Mouse (Mus musculus) spleen, adult 18-20 months (tissue): ENCODE measurements around the gene Clec11a.

ENCODE experiments used
- DNase-seq, 2 experiments: peaks; one replicate each; pipeline ENCODE4 v3.0.0; 2022; ENCODE audit warnings: mixed read lengths in 2 of 2

Gene Clec11a

GRCm38 (mm10) chr7:44276461-44277249 lies 30.0 kb downstream of the Clec11a start:
- no peak for DNase-seq

- DNase-seq, result no peak
Measured at GRCm38 (mm10) chr7:44275546-44275945, 31.2 kb downstream of the Clec11a start.

GRCm38 (mm10) chr7:44274096-44274495 lies 32.6 kb downstream of the Clec11a start:
- DNase-seq, result no peak

- DNase-seq, result no peak
Measured at GRCm38 (mm10) chr7:44273446-44273845, 33.3 kb downstream of the Clec11a start.

GRCm38 (mm10) chr7:44272546-44272945 lies 34.2 kb downstream of the Clec11a start:
- no peak for DNase-seq

- no peak for DNase-seq
Measured at GRCm38 (mm10) chr7:44271309-44271708, 35.4 kb downstream of the Clec11a start.

- no peak for DNase-seq
Measured at GRCm38 (mm10) chr7:44269397-44269796, 37.3 kb downstream of the Clec11a start.

GRCm38 (mm10) chr7:44268117-44268516 lies 38.6 kb downstream of the Clec11a start:
- DNase-seq, result no peak

GRCm38 (mm10) chr7:44262791-44263643 lies 43.7 kb downstream of the Clec11a start:
- peak; percentile 80 to 96 for DNase-seq

- no peak for DNase-seq
Measured at GRCm38 (mm10) chr7:44261147-44261546, 45.6 kb downstream of the Clec11a start, which contains the start of gene Gm15517. Gene Gm15517 (plus strand): TSS chr7:44261447.

- DNase-seq, result no peak
Measured at GRCm38 (mm10) chr7:44260410-44260809, 46.3 kb downstream of the Clec11a start.

GRCm38 (mm10) chr7:44257278-44257677 lies 49.4 kb downstream of the Clec11a start, which contains the start of gene Acp4:
Gene Acp4 (minus strand): TSS chr7:44257378.
- no peak for DNase-seq

- DNase-seq, result no peak
Measured at GRCm38 (mm10) chr7:44254930-44255329, 51.8 kb downstream of the Clec11a start.

GRCm38 (mm10) chr7:44253023-44253616 lies 53.6 kb downstream of the Clec11a start:
- no peak for DNase-seq
